Mouse (Mus musculus) CH12.LX (cell line): ENCODE results near the gene Mrgpre.

Experiments
- BHLHE40 ChIP-seq: IDR thresholded peaks from 2 replicates; pipeline ENCODE4 v1.6.1; 2011; ENCODE audit warnings: mild to moderate bottlenecking, low read depth, low read length, improper control_type of control experiment
- CHD1 ChIP-seq: IDR thresholded peaks from 2 replicates; pipeline ENCODE4 v1.6.1; 2012; ENCODE audit warnings: low read depth, low read length, improper control_type of control experiment, inconsistent platforms
- CHD2 ChIP-seq: IDR thresholded peaks from 2 replicates; pipeline ENCODE4 v1.6.1; 2011; ENCODE audit warnings: low read length, improper control_type of control experiment
- CTCF ChIP-seq, 2 experiments: IDR thresholded peaks in 1 of 2; conservative IDR thresholded peaks in 1 of 2; 2 replicates each; pipeline ENCODE4 v1.5.1; 2011 to 2012; ENCODE audit warnings: low read depth in 2 of 2, low read length in 2 of 2, improper control_type of control experiment in 1 of 2, inconsistent platforms in 1 of 2, mild to moderate bottlenecking in 1 of 2, moderate library complexity in 1 of 2
- EP300 ChIP-seq: IDR thresholded peaks from 2 replicates; pipeline ENCODE4 v1.6.1; 2011; ENCODE audit warnings: low read length, improper control_type of control experiment
- MAFK ChIP-seq: IDR thresholded peaks from 2 replicates; pipeline ENCODE4 v1.6.1; 2011; ENCODE audit warnings: low read length, improper control_type of control experiment; ENCODE audit not compliant: insufficient replicate concordance
- NRF1 ChIP-seq: IDR thresholded peaks from 2 replicates; pipeline ENCODE4 v1.6.1; 2014; ENCODE audit warnings: low read depth, mild to moderate bottlenecking, inconsistent platforms, low read length, improper control_type of control experiment, moderate library complexity
- POLR2A ChIP-seq: IDR thresholded peaks from 2 replicates; pipeline ENCODE4 v1.6.1; 2011; ENCODE audit warnings: low read depth, mild to moderate bottlenecking, improper control_type of control experiment, low read length
- TCF12 ChIP-seq: IDR thresholded peaks from 2 replicates; pipeline ENCODE4 v1.6.1; 2014; ENCODE audit warnings: low read depth, mild to moderate bottlenecking, inconsistent platforms, low read length, improper control_type of control experiment
- USF2 ChIP-seq: conservative IDR thresholded peaks from 2 replicates; pipeline ENCODE4 v1.6.1; 2011; ENCODE audit warnings: low read depth, low read length, improper control_type of control experiment
- ZC3H11A ChIP-seq: IDR thresholded peaks from 2 replicates; pipeline ENCODE4 v1.6.1; 2012; ENCODE audit warnings: low read depth, mild to moderate bottlenecking, inconsistent platforms, low read length, improper control_type of control experiment
- ZMIZ1 ChIP-seq: IDR thresholded peaks from 2 replicates; pipeline ENCODE4 v1.6.1; 2012; ENCODE audit warnings: low read depth, mild to moderate bottlenecking, inconsistent platforms, low read length, improper control_type of control experiment
- ZNF384 ChIP-seq: IDR thresholded peaks from 2 replicates; pipeline ENCODE4 v1.6.1; 2012; ENCODE audit warnings: low read depth, low read length, improper control_type of control experiment, inconsistent platforms

- peak; percentile 89 to 91 for TF ChIP-seq CTCF (conservative IDR thresholded peaks at IDR 0.05 in 1 of 2, IDR thresholded peaks at IDR 0.05 in 1 of 2; ENCODE audit: low read depth in 2 of 2, low read length in 2 of 2)
- no peak for TF ChIP-seq MAFK
- no peak for TF ChIP-seq CHD2
- no peak for TF ChIP-seq USF2
- TF ChIP-seq POLR2A: no peak
- no peak for TF ChIP-seq ZMIZ1
- TF ChIP-seq BHLHE40: no peak
- TF ChIP-seq ZC3H11A: peak; percentile 20; the same call in 1 of the 2 replicates
- no peak for TF ChIP-seq EP300
- no peak for TF ChIP-seq CHD1
- no peak for TF ChIP-seq TCF12
- no peak for TF ChIP-seq ZNF384
- TF ChIP-seq NRF1: 0 out of 2 replicates have a peak, but pooled peaks have one; percentile 18
Measured at GRCm38 (mm10) chr7:143763794-143764193, 20.5 kb downstream of the Mrgpre start.
